Mouse (Mus musculus): ENCODE data around the gene Elovl2. TPM values are rescaled to one million over a fixed set of nuclear protein-coding genes. Genes with fewer than 3 reads are reported as not detected.

Elovl2 gene
- total and polyA plus RNA-seq, 2 experiments from 2014 or later = 30.0 to 31.5 TPM

DNA sequence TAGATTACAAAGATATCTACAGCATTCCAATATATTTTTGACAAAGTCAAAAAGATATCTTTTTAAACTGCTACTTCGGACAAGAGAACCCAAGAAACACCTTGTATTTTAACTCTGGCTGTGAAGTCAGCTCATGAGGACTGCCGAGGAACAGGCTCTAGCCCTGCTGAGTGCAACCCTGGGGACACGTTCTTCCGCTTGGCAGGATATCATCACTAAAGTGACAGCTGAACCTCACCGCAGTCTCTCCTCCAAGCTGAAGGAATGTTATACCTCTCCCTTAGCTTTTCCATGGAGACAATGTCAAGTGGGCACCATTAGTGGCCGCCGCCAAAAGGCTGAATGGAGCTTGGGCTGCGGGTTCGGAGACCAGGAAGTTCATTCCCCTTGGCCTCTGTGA, 16.5 kb downstream of the Elovl2 start:
- no peak for DNase-seq
- no peaks in the 10 kb centered on the region for H3K9me3 ChIP-seq (ENCODE audit: low read length)
- H3K4me1 ChIP-seq (ENCODE audit: insufficient read depth) = 0 out of 2 replicates have a peak, but pooled peaks cover 4% of the 10 kb centered on the region
- no peak overlapping the region for H3K27ac ChIP-seq (ENCODE audit: low read depth, low read length)
- no peaks in the 10 kb centered on the region for H3K36me3 ChIP-seq (ENCODE audit: insufficient read depth)
- no peak overlapping the region for H3K9ac ChIP-seq
- WGBS = 71% methylated on average over 9 of the region's 9 CpGs
- ATAC-seq = no peak
- H3K4me2 ChIP-seq (ENCODE audit: low read depth) = no peak overlapping the region
- H3K4me3 ChIP-seq (ENCODE audit: low read depth, low read length) = no peak overlapping the region
- no peaks in the 10 kb centered on the region for H3K27me3 ChIP-seq (ENCODE audit: insufficient read depth, low read length)
- TF ChIP-seq CTCF (IDR thresholded peaks at IDR 0.05; ENCODE audit: low read depth) = no peak

DNA sequence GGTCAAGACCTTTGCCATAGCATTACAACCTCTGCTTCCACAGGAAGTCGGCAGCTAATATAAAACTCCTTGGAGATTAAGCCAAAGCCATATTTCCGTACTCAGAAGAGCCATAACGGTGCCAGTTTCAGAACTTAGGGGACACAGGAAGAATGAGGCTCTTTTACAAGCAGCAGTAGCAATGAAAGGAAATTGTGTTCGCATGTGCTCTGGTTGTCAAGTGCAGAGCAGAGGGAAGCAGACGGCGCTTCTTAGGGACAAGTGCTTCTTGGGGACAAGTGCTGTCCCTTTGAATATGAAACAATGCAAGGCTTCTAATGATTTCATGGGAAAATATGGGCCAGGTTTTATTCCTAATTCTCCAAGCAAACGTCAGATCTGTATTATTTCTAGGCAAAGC, 16.9 kb downstream of the Elovl2 start:
- Histone ChIP-seq H3K4me1 (ENCODE audit: insufficient read depth) (0 out of 2 replicates have a peak, but pooled peaks cover 4% of the 10 kb centered on the region), H3K9me3 (ENCODE audit: low read length) (no peaks in the 10 kb centered on the region), H3K27me3 (ENCODE audit: insufficient read depth, low read length) (no peaks in the 10 kb centered on the region), H3K9ac (no peak overlapping the region), H3K36me3 (ENCODE audit: insufficient read depth) (no peaks in the 10 kb centered on the region), H3K4me3 (ENCODE audit: low read depth, low read length) (no peak overlapping the region), H3K27ac (ENCODE audit: low read depth, low read length) (no peak overlapping the region), H3K4me2 (ENCODE audit: low read depth) (no peak overlapping the region)
- WGBS = 50% methylated on average over 7 of the region's 7 CpGs
- DNase-seq (no peak), ATAC-seq (peak; percentile 40; the same call in 1 of the 2 replicates)
- no peak for TF ChIP-seq CTCF (IDR thresholded peaks at IDR 0.05; ENCODE audit: low read depth)

DNA sequence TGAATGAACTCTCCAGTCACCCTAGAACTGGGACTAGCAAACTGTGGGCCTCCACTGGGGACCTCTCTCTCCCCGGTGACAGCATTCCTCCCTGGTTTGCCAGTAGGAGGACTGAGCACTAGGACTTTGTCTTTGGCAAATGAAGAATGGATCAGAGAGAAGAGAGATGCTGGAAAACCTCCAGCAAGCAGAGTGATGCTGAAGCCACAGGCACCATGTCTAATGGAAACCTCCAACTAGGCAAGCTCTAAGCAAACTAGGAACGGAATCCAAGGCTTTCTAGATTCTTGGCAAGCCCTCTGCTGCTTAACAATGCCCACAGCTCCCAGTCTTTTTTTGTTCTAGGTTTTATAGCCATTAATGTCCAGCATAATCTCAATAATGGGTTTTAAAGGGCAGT, 19.3 kb downstream of the Elovl2 start:
- H3K4me2 ChIP-seq (ENCODE audit: low read depth) = no peak overlapping the region
- H3K27ac ChIP-seq (ENCODE audit: low read depth, low read length) = no peak overlapping the region
- no peak for TF ChIP-seq CTCF (IDR thresholded peaks at IDR 0.05; ENCODE audit: low read depth)
- H3K27me3 ChIP-seq (ENCODE audit: insufficient read depth, low read length) = no peaks in the 10 kb centered on the region
- DNase-seq = no peak
- H3K4me3 ChIP-seq (ENCODE audit: low read depth, low read length) = no peak overlapping the region
- no peaks in the 10 kb centered on the region for H3K9me3 ChIP-seq (ENCODE audit: low read length)
- peaks cover 3% of the 10 kb centered on the region; the same call in 1 of the 2 replicates for H3K36me3 ChIP-seq (ENCODE audit: insufficient read depth)
- WGBS = 52% methylated on average over 2 of the region's 2 CpGs
- ATAC-seq = no peak
- H3K9ac ChIP-seq = no peak overlapping the region
- H3K4me1 ChIP-seq (ENCODE audit: insufficient read depth) = 0 out of 2 replicates have a peak, but pooled peaks cover 4% of the 10 kb centered on the region

DNA sequence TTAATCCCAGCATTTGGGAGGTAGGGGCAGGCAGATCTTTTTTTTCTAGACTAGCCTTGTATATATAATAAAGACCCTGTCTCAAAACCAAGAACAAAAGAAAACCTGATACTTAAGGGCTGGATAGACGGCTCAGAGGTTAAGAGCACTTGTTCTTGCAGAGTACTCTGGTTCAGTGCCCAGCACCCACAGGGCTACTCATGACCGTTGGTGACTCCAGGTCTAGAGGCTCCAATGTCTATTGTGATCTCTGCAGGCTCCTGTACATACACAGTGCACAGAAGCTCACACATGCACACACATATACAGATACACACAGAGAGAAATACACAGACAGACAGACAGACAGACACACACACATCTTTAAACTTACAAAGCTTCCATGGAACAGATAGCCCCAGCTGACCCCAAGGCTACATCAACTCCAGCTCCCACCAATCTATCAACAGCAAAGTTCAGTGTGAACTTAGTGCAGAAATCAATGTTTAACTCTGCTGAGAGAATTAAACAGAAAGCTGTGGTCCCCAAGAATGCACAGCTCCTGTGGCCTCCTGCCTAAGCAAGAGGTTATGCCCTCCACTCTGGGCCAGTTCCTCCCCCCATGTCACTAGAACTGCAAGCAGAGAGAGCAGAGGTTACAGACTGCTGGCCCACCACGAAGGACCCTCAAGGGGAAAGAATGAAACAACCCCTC, 24.4 kb downstream of the Elovl2 start:
- Histone ChIP-seq H3K27me3 (ENCODE audit: insufficient read depth, low read length) (no peaks in the 10 kb centered on the region), H3K27ac (ENCODE audit: low read depth, low read length) (no peak overlapping the region), H3K4me2 (ENCODE audit: low read depth) (no peak overlapping the region), H3K36me3 (ENCODE audit: insufficient read depth) (peaks cover 35% of the 10 kb centered on the region), H3K9me3 (ENCODE audit: low read length) (no peaks in the 10 kb centered on the region), H3K9ac (no peak overlapping the region), H3K4me1 (ENCODE audit: insufficient read depth) (no peaks in the 10 kb centered on the region), H3K4me3 (ENCODE audit: low read depth, low read length) (no peak overlapping the region)
- DNase-seq = no peak
- WGBS = 70% methylated on average over 3 of the region's 3 CpGs
- no peak for ATAC-seq
- no peak for TF ChIP-seq CTCF (IDR thresholded peaks at IDR 0.05; ENCODE audit: low read depth)

DNA sequence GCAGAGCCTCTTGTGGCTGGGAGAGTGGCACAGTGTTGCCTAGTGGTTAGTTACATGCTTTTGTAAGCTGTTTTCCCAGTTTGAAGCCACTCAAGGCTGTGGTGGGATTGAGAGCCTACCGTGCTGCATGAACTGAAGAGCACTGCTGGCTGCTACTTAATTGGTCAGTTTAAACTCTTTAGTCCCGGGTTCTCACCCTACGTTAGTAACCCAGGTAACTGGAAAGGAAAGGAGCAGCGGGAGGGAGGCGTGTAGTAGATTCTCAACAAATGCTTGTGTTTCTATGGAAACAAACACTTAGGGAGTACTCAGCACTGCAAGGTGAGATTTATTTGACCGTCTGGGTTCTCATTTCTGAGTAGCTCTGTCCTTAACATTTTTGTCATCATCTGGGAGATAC, 32.3 kb downstream of the Elovl2 start:
- Histone ChIP-seq H3K9me3 (ENCODE audit: low read length) (no peaks in the 10 kb centered on the region), H3K36me3 (ENCODE audit: insufficient read depth) (peaks cover 43% of the 10 kb centered on the region), H3K27ac (ENCODE audit: low read depth, low read length) (no peak overlapping the region), H3K9ac (no peak overlapping the region), H3K4me1 (ENCODE audit: insufficient read depth) (no peaks in the 10 kb centered on the region), H3K4me3 (ENCODE audit: low read depth, low read length) (no peak overlapping the region), H3K4me2 (ENCODE audit: low read depth) (no peak overlapping the region), H3K27me3 (ENCODE audit: insufficient read depth, low read length) (no peaks in the 10 kb centered on the region)
- ATAC-seq (no peak; the same call in 1 of the 2 replicates), DNase-seq (no peak)
- TF ChIP-seq CTCF (IDR thresholded peaks at IDR 0.05; ENCODE audit: low read depth) = no peak
- WGBS = 60% methylated on average over 6 of the region's 6 CpGs

DNA sequence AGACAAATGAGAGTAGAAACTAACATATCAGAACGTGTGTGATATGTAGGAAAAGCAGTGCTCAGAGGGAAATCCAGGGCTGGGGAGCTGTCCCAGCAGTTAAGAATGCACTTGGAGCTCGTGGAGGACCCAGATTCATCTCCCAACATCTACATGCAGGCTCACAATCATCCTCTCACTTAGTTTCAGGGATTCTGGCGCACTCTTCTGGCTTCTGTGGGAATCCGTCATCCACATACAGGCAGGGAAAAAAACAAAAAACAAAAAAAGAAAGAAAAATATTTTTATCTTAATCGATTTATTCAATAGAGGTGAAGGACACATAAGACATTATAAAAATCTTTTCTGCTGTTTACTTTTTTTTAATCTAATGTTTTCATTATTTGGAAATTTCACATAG, 61.8 kb downstream of the Elovl2 start:
- Histone ChIP-seq H3K4me1 (ENCODE audit: insufficient read depth) (no peaks in the 10 kb centered on the region), H3K4me2 (ENCODE audit: low read depth) (no peak overlapping the region), H3K36me3 (ENCODE audit: insufficient read depth) (no peaks in the 10 kb centered on the region), H3K9ac (no peak overlapping the region), H3K27ac (ENCODE audit: low read depth, low read length) (no peak overlapping the region), H3K4me3 (ENCODE audit: low read depth, low read length) (no peak overlapping the region), H3K27me3 (ENCODE audit: insufficient read depth, low read length) (no peaks in the 10 kb centered on the region), H3K9me3 (ENCODE audit: low read length) (no peaks in the 10 kb centered on the region)
- peak; percentile 53 for TF ChIP-seq CTCF (IDR thresholded peaks at IDR 0.05; ENCODE audit: low read depth)
- DNase-seq (peak; percentile 38), ATAC-seq (no peak; the same call in 1 of the 2 replicates)
- WGBS = 60% methylated on average over 5 of the region's 5 CpGs

DNA sequence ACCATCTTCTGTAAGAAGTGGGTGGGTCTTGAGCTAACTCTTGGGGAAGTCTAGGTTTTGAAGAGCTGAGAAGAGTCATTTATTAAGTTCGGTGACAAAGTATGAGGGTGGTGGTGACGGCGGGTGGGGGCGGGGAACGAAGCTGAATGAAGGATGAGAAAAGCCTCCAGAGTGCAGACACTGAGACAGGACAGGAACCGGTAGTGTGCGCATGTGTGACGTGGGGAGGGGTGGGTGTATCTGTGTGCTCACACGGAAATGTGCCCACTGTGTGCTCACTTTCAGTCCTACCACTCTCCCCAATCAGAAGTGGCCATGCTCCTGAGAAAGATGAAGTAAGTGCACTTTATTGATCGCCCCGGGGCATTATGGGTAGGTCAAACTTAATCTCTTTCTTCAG, 67.1 kb downstream of the Elovl2 start:
- no peaks in the 10 kb centered on the region for H3K27me3 ChIP-seq (ENCODE audit: insufficient read depth, low read length)
- no peak overlapping the region for H3K27ac ChIP-seq (ENCODE audit: low read depth, low read length)
- no peak overlapping the region for H3K4me3 ChIP-seq (ENCODE audit: low read depth, low read length)
- no peak for DNase-seq
- no peaks in the 10 kb centered on the region for H3K36me3 ChIP-seq (ENCODE audit: insufficient read depth)
- H3K9me3 ChIP-seq (ENCODE audit: low read length) = no peaks in the 10 kb centered on the region
- no peak overlapping the region for H3K4me2 ChIP-seq (ENCODE audit: low read depth)
- no peak overlapping the region for H3K9ac ChIP-seq
- WGBS = 88% methylated on average over 11 of the region's 11 CpGs
- no peaks in the 10 kb centered on the region for H3K4me1 ChIP-seq (ENCODE audit: insufficient read depth)
- ATAC-seq = no peak
- no peak for TF ChIP-seq CTCF (IDR thresholded peaks at IDR 0.05; ENCODE audit: low read depth)
